Mouse (Mus musculus) spleen, adult 2 months (tissue): ENCODE measurements around the gene Pcnx.

Source experiments
- CTCF ChIP-seq: fragments of 200-500 bp; IDR thresholded peaks from 2 replicates; pipeline ENCODE4 v1.5.1; 2011; ENCODE audit warnings: mild to moderate bottlenecking, inconsistent platforms; ENCODE audit not compliant: insufficient read depth, insufficient read length, insufficient replicate concordance; ENCODE audit errors: extremely low read depth
- POLR2A ChIP-seq: fragments of 200-500 bp; IDR thresholded peaks from 2 replicates; pipeline ENCODE4 v1.6.1; 2011; ENCODE audit warnings: low read depth, low read length, inconsistent platforms

DNA sequence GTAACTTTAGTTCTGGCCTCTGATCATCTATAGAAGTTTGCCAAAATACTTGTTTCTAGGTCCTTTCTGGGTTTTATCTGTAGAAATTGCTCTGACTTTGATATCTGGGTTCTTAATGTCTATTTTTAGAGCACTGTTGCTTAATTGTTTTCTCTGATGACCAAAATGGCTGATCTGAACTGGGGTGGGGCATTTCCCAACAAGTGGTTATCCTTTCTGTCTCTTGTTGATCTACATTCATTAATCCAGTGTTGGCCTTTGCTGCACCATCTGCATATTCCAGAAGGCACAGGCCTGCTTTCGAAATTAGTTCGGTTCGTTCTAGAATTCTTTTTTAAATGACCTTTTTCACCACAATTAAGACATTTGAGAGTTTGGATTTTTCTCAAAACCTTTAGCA, 20.3 kb downstream of the Pcnx start:
- no peak for TF ChIP-seq CTCF
- no peak for TF ChIP-seq POLR2A
